Comparison of ENCODE assay signal across 8 mouse cellular contexts in the genomic region with DNA sequence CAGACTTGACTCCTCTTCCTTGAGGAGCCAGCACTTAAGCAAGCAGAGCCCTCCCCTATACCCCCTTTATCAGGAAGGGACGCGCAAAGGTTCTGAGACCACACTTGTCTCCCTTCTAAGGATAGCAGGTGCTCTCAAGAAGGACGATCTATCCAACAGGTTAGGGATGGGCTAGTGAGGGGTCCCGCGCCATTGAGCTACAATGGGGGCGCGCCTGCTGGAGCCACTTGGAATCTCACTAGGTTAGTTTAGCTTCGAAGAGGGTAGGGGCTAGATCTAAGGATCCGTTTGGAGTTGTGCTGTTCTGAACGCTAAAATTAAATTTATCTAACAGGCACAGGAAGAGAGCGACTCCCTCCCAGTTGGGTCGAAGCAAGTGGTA. TPM values are rescaled to one million over a fixed set of nuclear protein-coding genes. Genes with fewer than 3 reads are reported as not detected.
DNase-seq lines count a peak whose midpoint lies in the region; ATAC-seq and TF ChIP-seq lines count a peak whose summit lies in the region.

No protein-coding gene starts in this region.

- H3K4me3 ChIP-seq in heart, embryonic 15.5 days, result peak overlapping the region; percentile 92
- H3K4me3 ChIP-seq in forebrain, embryonic 16.5 days (replicated peaks; ENCODE audit: low read length), result peak overlapping the region; percentile 85
- peak overlapping the region; percentile 77 for H3K4me3 ChIP-seq in liver, postnatal 0 days (ENCODE audit: low read depth, low read length)

- H3K27ac ChIP-seq in heart, embryonic 15.5 days, result peak overlapping the region; percentile 94
- H3K27ac ChIP-seq in forebrain, embryonic 16.5 days (ENCODE audit: low read length), result no peak overlapping the region
- H3K27ac ChIP-seq in liver, postnatal 0 days (ENCODE audit: low read depth), result peak overlapping the region; percentile 80

- H3K36me3 ChIP-seq in heart, embryonic 15.5 days, result no peaks in the 10 kb centered on the region
- H3K36me3 ChIP-seq in forebrain, embryonic 16.5 days (ENCODE audit: control insufficient read depth, insufficient read depth), result no peaks in the 10 kb centered on the region
- no peaks in the 10 kb centered on the region for H3K36me3 ChIP-seq in liver, postnatal 0 days (replicated peaks; ENCODE audit: insufficient read depth, low read length)

- intact Hi-C loops in heart, postnatal 25 days (cut with DNase I), result loop anchor here (5.0 kb wide), 1 partner anchor 46 kb away; no protein-coding TSS in a partner anchor

- no peak for TF ChIP-seq EP300 in liver, postnatal 0 days (IDR thresholded peaks at IDR 0.05; ENCODE audit: low read depth)

- H3K4me2 ChIP-seq in heart, embryonic 15.5 days, result peak overlapping the region; percentile 90
- H3K4me2 ChIP-seq in forebrain, embryonic 16.5 days (ENCODE audit: low read length), result peak overlapping the region; percentile 84
- H3K4me2 ChIP-seq in liver, postnatal 0 days (ENCODE audit: low read depth, low read length), result peak overlapping the region; percentile 95

- H3K9ac ChIP-seq in heart, embryonic 15.5 days, result peak overlapping the region; percentile 88
- peak overlapping the region; percentile 84 for H3K9ac ChIP-seq in forebrain, embryonic 16.5 days (replicated peaks; ENCODE audit: low read depth, low read length)
- peak overlapping the region; percentile 85 for H3K9ac ChIP-seq in liver, postnatal 0 days (replicated peaks)

- TF ChIP-seq CTCF in liver, postnatal 0 days (IDR thresholded peaks at IDR 0.05; ENCODE audit: low read depth), result no peak

- no peaks in the 10 kb centered on the region for H3K27me3 ChIP-seq in heart, embryonic 15.5 days
- H3K27me3 ChIP-seq in forebrain, embryonic 16.5 days (replicated peaks; ENCODE audit: control insufficient read depth, insufficient read depth, low read length), result peaks cover 10% of the 10 kb centered on the region; the same call in 1 of the 2 replicates
- peaks cover 39% of the 10 kb centered on the region for H3K27me3 ChIP-seq in liver, postnatal 0 days (ENCODE audit: insufficient read depth, low read length)

- DNase-seq in heart, postnatal 25 days (ENCODE audit: low spot score), result no peak
- peak; percentile 32 for DNase-seq in Muller cell, postnatal 12 days (ENCODE audit: inconsistent ontology term)
- no peak for DNase-seq in liver, postnatal 0 days
- no peak for DNase-seq in ovary, postnatal 36 days (ENCODE audit: low spot score)
- DNase-seq in gastrocnemius, adult 18-20 months (ENCODE audit: low spot score), result no peak

- no peak; the same call in 1 of the 2 replicates for ATAC-seq in heart, embryonic 15.5 days (replicated peaks; ENCODE audit: insufficient number of reproducible peaks, insufficient read depth, low FRiP score, low read depth)
- ATAC-seq in forebrain, embryonic 16.5 days, result peak; percentile 27
- no peak for ATAC-seq in liver, postnatal 0 days
- ATAC-seq in monocyte, adult 5-6 weeks (replicated peaks; ENCODE audit: insufficient number of reproducible peaks, low FRiP score, low TSS enrichment, poor library complexity, severe bottlenecking), result no peak

- H3K4me1 ChIP-seq in heart, embryonic 15.5 days (replicated peaks), result peaks cover 34% of the 10 kb centered on the region
- peaks cover 20% of the 10 kb centered on the region for H3K4me1 ChIP-seq in forebrain, embryonic 16.5 days (replicated peaks; ENCODE audit: control insufficient read depth, insufficient read depth, low read length)
- peaks cover 34% of the 10 kb centered on the region for H3K4me1 ChIP-seq in liver, postnatal 0 days (ENCODE audit: insufficient read depth)

- H3K9me3 ChIP-seq in heart, embryonic 15.5 days (replicated peaks), result no peaks in the 10 kb centered on the region
- H3K9me3 ChIP-seq in forebrain, embryonic 16.5 days (ENCODE audit: control insufficient read depth, low read length), result no peaks in the 10 kb centered on the region
- H3K9me3 ChIP-seq in liver, postnatal 0 days (ENCODE audit: low read length), result no peaks in the 10 kb centered on the region

- WGBS in heart, embryonic 15.5 days, result under 1% methylated on average over 12 of the region's 12 CpGs
- WGBS in forebrain, embryonic 16.5 days, result 3% methylated on average over 12 of the region's 12 CpGs
- WGBS in liver, postnatal 0 days (ENCODE audit: insufficient replicate concordance), result under 1% methylated on average over 12 of the region's 12 CpGs

RNA-seq across cellular contexts. Expression of a gene that starts 0.9 kb away (rescaled TPM):
- 7.5 and 9.3 TPM in 2 replicates for polyA plus RNA-seq in heart, embryonic 15.5 days (2015; fragmentation: Nextera tagmentation; extraction: Ambion mirVana)
- 10 to 100 TPM; 26.9 to 28.3 TPM for total RNA-seq in heart, postnatal 25 days (2021)
- 1.8 and 2.2 TPM in 2 replicates for polyA plus RNA-seq in forebrain, embryonic 16.5 days (2015; fragmentation: Nextera tagmentation; extraction: Ambion mirVana)
- polyA plus RNA-seq in liver, postnatal 0 days (2015; fragmentation: Nextera tagmentation; extraction: Ambion mirVana), result 3.0 and 4.4 TPM in 2 replicates
- under 1 TPM; 0.34 to 0.50 TPM for total RNA-seq in gastrocnemius, adult 18-20 months (2021)
- total RNA-seq in monocyte, adult 5-6 weeks (2017), result 1.5 to 5.6 TPM (median 3.0 TPM) in 3 replicates
